Mouse (Mus musculus): ENCODE results near the gene Rbm4. TPM values are rescaled to one million over a fixed set of nuclear protein-coding genes. Genes with fewer than 3 reads are reported as not detected.

Rbm4 gene
- total RNA-seq, 2 experiments from 2014 or later, result 42.5 to 43.7 TPM

- intact Hi-C loops (cut with DNase I), result no loop called here
- DNase-seq, result no peak
These were observed 48.0 kb downstream of the Rbm4 start for GRCm38 (mm10) chr19:4745681-4746080.

- intact Hi-C loops (cut with DNase I), result no loop called here
- peak; percentile 30 to 40 for DNase-seq
These were observed 48.6 kb downstream of the Rbm4 start for GRCm38 (mm10) chr19:4745057-4745456.

GRCm38 (mm10) chr19:4744026-4744425 lies 49.7 kb downstream of the Rbm4 start:
- intact Hi-C loops (cut with DNase I), result no loop called here
- DNase-seq, result no peak

GRCm38 (mm10) chr19:4743524-4743923 lies 50.2 kb downstream of the Rbm4 start:
- peak in 1 of 2 experiments; percentile 18 for DNase-seq
- intact Hi-C loops (cut with DNase I), result loop anchor here (1.0 kb wide), 1 partner anchor 246 kb away; no protein-coding TSS in a partner anchor

- intact Hi-C loops (cut with DNase I), result no loop called here
- DNase-seq, result no peak
These were observed 51.5 kb downstream of the Rbm4 start for GRCm38 (mm10) chr19:4742229-4742628.

GRCm38 (mm10) chr19:4741482-4741881 lies 52.2 kb downstream of the Rbm4 start:
- intact Hi-C loops (cut with DNase I), result no loop called here
- no peak for DNase-seq

GRCm38 (mm10) chr19:4739762-4740161 lies 53.9 kb downstream of the Rbm4 start:
- DNase-seq, result no peak
- intact Hi-C loops (cut with DNase I), result loop anchor here (1.0 kb wide), 1 partner anchor 110 kb away; no protein-coding TSS in a partner anchor

GRCm38 (mm10) chr19:4739053-4739452 lies 54.6 kb downstream of the Rbm4 start:
- intact Hi-C loops (cut with DNase I), result no loop called here
- no peak for DNase-seq

- intact Hi-C loops (cut with DNase I), result no loop called here
These were observed 55.8 kb downstream of the Rbm4 start for GRCm38 (mm10) chr19:4737866-4738265.

More at GRCm38 (mm10) chr19:4737866-4738265, 55.8 kb downstream of the Rbm4 start:
- DNase-seq, result peak in 1 of 2 experiments; percentile 16

Other genes with a start within 250 kb of the Rbm4 start
- 1 to 10 TPM; 7.7 to 9.2 TPM for gene Lrfn4, start 178.2 kb downstream of the Rbm4 start, total RNA-seq (2021)
- gene Rce1, start 168.3 kb downstream of the Rbm4 start, total RNA-seq (2021), result 10 to 100 TPM in 1 of 2 experiments, 1 to 10 TPM in 1; 9.4 to 10.1 TPM
- not detected for gene Gm960, start 95.2 kb downstream of the Rbm4 start, total RNA-seq (2021)
- gene Sptbn2, start 82.7 kb downstream of the Rbm4 start, total RNA-seq (2021), result under 1 TPM; 0.19 to 0.22 TPM
- gene Rbm4b, start 37.4 kb downstream of the Rbm4 start, total RNA-seq (2021), result 1 to 10 TPM; 5.9 to 7.0 TPM
- gene Gm21992, start 17.7 kb upstream of the Rbm4 start, total RNA-seq (2021), result 10 to 100 TPM; 18.3 to 19.8 TPM
- gene Rbm14, start 17.7 kb upstream of the Rbm4 start, total RNA-seq (2021), result 10 to 100 TPM; 23.0 to 24.5 TPM
- 10 to 100 TPM; 28.4 to 30.3 TPM for gene Ccs, start 45.4 kb upstream of the Rbm4 start, total RNA-seq (2021)
- gene Ccdc87, start 45.5 kb upstream of the Rbm4 start, total RNA-seq (2021), result not detected
- 10 to 100 TPM; 84.5 to 90.7 TPM for gene Ctsf, start 61.2 kb upstream of the Rbm4 start, total RNA-seq (2021)
- gene Actn3, start 84.0 kb upstream of the Rbm4 start, total RNA-seq (2021), result under 1 TPM; 0.30 to 0.44 TPM
- 1 to 10 TPM; 3.2 to 3.4 TPM for gene Zdhhc24, start 84.8 kb upstream of the Rbm4 start, total RNA-seq (2021)
- 1 to 10 TPM; 2.3 to 5.1 TPM for gene Bbs1, start 112.7 kb upstream of the Rbm4 start, total RNA-seq (2021)
- 10 to 100 TPM; 17.4 to 21.3 TPM for gene Dpp3, start 134.4 kb upstream of the Rbm4 start, total RNA-seq (2021)
- gene Peli3, start 149.2 kb upstream of the Rbm4 start, total RNA-seq (2021), result 1 to 10 TPM; 1.6 to 3.3 TPM
- gene Mrpl11, start 168.2 kb upstream of the Rbm4 start, total RNA-seq (2021), result 10 to 100 TPM; 69.1 to 69.9 TPM
- gene Npas4, start 196.4 kb upstream of the Rbm4 start, total RNA-seq (2021), result not detected
- 10 to 100 TPM; 12.7 to 13.2 TPM for gene Slc29a2, start 230.0 kb upstream of the Rbm4 start, total RNA-seq (2021)
- 10 to 100 TPM; 45.1 to 47.2 TPM for gene B4gat1, start 244.9 kb upstream of the Rbm4 start, total RNA-seq (2021)
- 1 to 10 TPM; 1.4 to 3.9 TPM for gene AC124502.3, start 245.0 kb upstream of the Rbm4 start, total RNA-seq (2021)
- 10 to 100 TPM; 13.9 to 15.6 TPM for gene Brms1, start 247.5 kb upstream of the Rbm4 start, total RNA-seq (2021)

Measured in heart, postnatal 36 days (tissue).